Mouse (Mus musculus) lung, adult 2 months (tissue): ENCODE measurements around the gene Atp6v1b1. TPM values are rescaled to one million over a fixed set of nuclear protein-coding genes. Genes with fewer than 3 reads are reported as not detected.

ENCODE experiments used
- DNase-seq: peaks from one replicate; pipeline ENCODE4 v3.0.0; 2022
- H3K4me1 ChIP-seq: fragments of 200-500 bp; 2 replicates; pipeline ENCODE4 v1.6.1; 2011; ENCODE audit warnings: low read length; ENCODE audit not compliant: control insufficient read depth, insufficient read depth
- H3K4me3 ChIP-seq: fragments of 200-500 bp; replicated peaks from 2 replicates; pipeline ENCODE3; 2011; ENCODE audit warnings: low read depth, mild to moderate bottlenecking, control low read depth, low read length; ENCODE audit errors: extremely low read depth
- CTCF ChIP-seq: fragments of 200-500 bp; IDR thresholded peaks from 2 replicates; pipeline ENCODE4 v1.5.1; 2011; ENCODE audit warnings: mild to moderate bottlenecking, low read length, control low read depth; ENCODE audit not compliant: insufficient read depth
- POLR2A ChIP-seq: fragments of 200-500 bp; IDR thresholded peaks from 2 replicates; pipeline ENCODE4 v1.6.1; 2011; ENCODE audit warnings: low read depth, mild to moderate bottlenecking, control low read depth, low read length, borderline replicate concordance; ENCODE audit errors: extremely low read depth
- WGBS: fragments of 180-500 bp; shearing (Covaris S2); methylation state at CpG from one replicate; pipeline ENCODE4 v1.1.7; 2018; 5-methylcytosine and 5-hydroxymethylcytosine counted together
- polyA plus RNA-seq: library from polyadenylated mRNA; depleted of rRNA; stranded (reverse); fragments of >200 nt; gene quantifications from 2 replicates; pipeline ENCODE4 v1.2.3, GENCODE M21; 2012; rRNA removed

Gene Atp6v1b1
- polyA plus RNA-seq, 1 experiment: 7.7 TPM

DNA sequence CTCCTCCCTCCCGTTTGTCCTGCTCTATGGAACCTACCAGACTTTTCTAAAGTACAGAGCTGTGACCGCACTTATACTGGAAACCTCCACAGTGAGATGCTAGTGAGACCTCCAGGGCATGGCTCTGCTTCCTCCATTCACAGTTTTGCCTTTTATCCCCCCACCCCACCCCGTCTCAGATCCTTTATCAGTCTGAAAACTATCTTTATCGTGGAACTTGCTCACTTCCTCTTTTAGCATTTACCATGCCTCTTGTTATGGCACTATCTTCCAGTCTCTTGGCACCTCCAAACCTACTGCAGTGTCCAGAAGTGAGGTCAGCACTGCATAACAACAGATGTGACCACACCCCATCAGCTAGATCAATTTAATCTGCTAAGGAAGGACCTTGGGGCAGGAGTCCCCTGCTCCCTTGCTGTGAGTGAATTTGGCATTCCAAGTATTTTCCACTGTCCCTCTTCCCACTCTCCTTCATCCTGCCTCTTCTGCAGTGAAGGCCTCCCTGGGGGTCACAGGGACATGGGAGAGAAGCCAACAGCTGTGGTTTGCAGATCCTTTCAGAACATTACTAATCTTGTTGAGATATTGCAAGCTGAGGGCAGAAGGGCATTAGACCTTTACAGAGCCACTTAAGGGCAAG, 48.6 kb downstream of the Atp6v1b1 start:
- no peak for TF ChIP-seq CTCF
- no peak for TF ChIP-seq POLR2A
- WGBS: 41% methylated on average over 4 of the region's 4 CpGs

DNA sequence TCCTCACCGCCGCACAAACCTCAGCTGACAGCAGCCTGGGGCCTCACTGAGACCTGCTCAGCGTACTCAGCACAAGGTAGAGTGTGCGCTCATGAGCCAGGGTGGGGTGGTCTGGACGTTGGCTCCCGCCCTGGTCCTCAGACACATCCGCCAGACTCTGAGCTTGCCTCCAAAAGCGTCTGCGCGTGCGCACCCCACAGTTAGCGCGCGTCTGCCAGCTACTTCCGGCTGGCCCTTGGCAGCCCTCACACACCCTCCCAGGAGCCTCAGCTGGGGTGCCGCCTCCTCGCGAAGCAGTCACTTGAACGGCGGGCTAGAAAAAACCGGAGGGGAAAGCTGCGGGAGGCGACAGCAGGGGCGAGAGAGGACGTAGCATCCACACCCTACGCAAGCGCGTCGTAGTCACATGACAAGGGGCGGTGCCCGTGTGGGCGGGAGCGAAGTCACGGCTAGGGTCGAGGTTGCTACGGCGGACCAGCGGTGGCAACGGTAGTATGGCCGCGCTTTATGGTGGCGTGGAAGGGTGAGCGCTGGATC, 52.0 kb downstream of the Atp6v1b1 start, which contains the start of gene Nagk:
Gene Nagk (plus strand): TSS at position 223 of the 537 bp plus-strand sequence.
- Histone ChIP-seq H3K4me1 (no peaks in the 10 kb centered on the region; the same call in 1 of the 2 replicates), H3K4me3 (peak within 1 kb of the TSS; percentile 91)
- peak; percentile 92 for DNase-seq
- WGBS: under 1% methylated on average over 43 of the region's 43 CpGs
- no peak for TF ChIP-seq CTCF
- peak; percentile 88 for TF ChIP-seq POLR2A

More for the DNA sequence above, 48.6 kb downstream of the Atp6v1b1 start:
- Histone ChIP-seq H3K4me3 (no peak overlapping the region), H3K4me1 (no peaks in the 10 kb centered on the region; the same call in 1 of the 2 replicates)
- no peak for DNase-seq

DNA sequence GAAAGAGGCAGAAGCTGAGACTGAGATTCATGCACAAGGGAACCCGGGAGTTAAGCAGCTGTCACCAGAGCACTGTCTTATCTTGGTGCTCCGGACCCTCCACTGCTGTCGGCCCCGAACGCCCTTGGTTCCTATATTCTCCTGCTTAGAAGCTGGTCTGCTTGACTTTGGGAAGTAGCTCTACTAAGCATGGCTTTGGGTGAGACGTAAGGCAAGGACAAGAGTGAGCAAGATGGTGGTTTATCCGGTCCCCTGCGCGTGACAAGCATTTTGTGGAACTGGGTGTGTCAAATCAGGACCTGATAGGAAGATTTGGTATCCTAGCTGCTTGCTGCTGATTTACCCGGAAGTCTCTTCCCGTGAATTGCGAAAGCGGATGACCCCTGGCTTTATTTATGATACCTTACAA, 52.7 kb downstream of the Atp6v1b1 start:
- DNase-seq: no peak
- Histone ChIP-seq H3K4me3 (peak overlapping the region; percentile 91), H3K4me1 (no peaks in the 10 kb centered on the region; the same call in 1 of the 2 replicates)
- 2% methylated on average over 13 of the region's 13 CpGs for WGBS
- TF ChIP-seq CTCF: no peak
- no peak for TF ChIP-seq POLR2A

DNA sequence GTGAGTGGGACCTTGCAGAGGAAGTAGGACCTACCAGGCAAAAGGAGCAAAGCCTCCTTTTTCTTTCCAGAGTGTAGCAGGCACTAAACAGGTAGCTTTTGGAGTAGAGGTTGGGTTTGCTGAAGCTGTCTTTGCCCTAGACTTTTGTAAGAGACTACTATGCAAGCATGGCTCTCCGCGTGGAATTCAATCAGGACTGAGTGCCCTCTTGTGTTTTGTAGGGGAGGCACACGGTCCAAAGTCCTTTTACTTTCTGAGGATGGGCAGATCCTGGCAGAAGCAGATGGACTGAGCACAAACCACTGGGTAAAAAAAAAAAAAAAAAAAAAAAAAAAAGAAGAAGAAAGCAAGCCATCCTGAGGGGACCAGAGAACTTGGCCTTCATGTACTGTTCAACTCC, 53.9 kb downstream of the Atp6v1b1 start:
- Histone ChIP-seq H3K4me3 (no peak overlapping the region), H3K4me1 (no peaks in the 10 kb centered on the region; the same call in 1 of the 2 replicates)
- TF ChIP-seq CTCF: no peak
- TF ChIP-seq POLR2A: no peak
- DNase-seq: no peak
- 58% methylated on average over 3 of the region's 3 CpGs for WGBS

DNA sequence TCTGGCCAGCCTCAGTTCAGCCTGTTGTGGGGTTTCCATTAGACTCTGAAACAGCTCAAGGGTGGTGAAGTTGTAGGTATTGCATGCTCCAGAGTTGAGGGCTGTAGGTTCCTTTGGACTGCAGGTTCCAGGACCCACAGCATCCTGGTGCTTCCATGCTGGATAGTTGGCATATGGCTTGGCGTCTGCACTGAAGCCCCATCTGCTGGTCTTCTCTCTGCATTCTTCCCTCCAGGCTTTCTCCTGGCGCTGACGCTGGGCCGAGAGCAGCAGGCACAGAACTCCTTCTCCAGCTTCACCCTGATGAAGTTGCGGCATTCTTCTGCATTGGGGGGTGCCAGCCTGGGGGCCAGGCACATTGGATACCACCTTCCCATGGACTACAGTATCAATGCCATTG, 59.2 kb downstream of the Atp6v1b1 start:
- Histone ChIP-seq H3K4me1 (no peaks in the 10 kb centered on the region), H3K4me3 (no peak overlapping the region)
- 96% methylated on average over 5 of the region's 5 CpGs for WGBS
- TF ChIP-seq CTCF: no peak
- no peak for TF ChIP-seq POLR2A
- DNase-seq: no peak

DNA sequence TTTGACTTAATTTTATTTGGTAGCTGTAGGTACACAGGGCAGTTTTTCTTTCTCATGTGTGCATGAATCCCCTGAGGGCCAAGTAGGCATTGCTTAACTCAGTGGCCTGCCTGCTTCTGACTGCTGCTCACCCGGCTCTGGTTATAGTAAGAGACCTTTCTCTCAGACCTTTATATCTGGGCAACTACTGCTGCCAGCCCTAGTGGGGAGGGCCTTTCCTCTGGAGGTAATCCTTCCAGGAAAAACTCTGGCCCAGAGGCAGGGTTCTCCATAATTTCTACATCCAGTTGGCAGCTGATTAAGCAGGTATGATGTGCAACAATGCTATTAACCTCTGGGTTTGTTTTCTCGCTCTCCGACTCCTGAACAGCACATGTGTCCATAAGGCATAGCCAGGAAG, 60.1 kb downstream of the Atp6v1b1 start:
- TF ChIP-seq POLR2A (no peak), CTCF (no peak)
- no peak overlapping the region for H3K4me3 ChIP-seq
- 93% methylated on average over 3 of the region's 3 CpGs for WGBS
- H3K4me1 ChIP-seq: no peaks in the 10 kb centered on the region
- no peak for DNase-seq

Other genes with a start within 250 kb of the Atp6v1b1 start
- 54.9 and 55.5 TPM in 2 replicates for gene Dguok, start 236.0 kb upstream of the Atp6v1b1 start, polyA plus RNA-seq
- gene Actg2, start 206.7 kb upstream of the Atp6v1b1 start, polyA plus RNA-seq: 64.6 and 108 TPM in 2 replicates
- gene Stambp, start 170.3 kb upstream of the Atp6v1b1 start, polyA plus RNA-seq: 10.7 and 14.0 TPM in 2 replicates
- gene Clec4f, start 86.8 kb upstream of the Atp6v1b1 start, polyA plus RNA-seq: not detected in 2 replicates
- 1.2 and 2.6 TPM in 2 replicates for gene Cd207, start 65.1 kb upstream of the Atp6v1b1 start, polyA plus RNA-seq
- not detected in 2 replicates for gene Vax2, start 31.7 kb upstream of the Atp6v1b1 start, polyA plus RNA-seq
- gene Ankrd53, start 19.7 kb downstream of the Atp6v1b1 start, polyA plus RNA-seq: not detected in 2 replicates
- gene Tex261, start 32.8 kb downstream of the Atp6v1b1 start, polyA plus RNA-seq: 88.6 and 101 TPM in 2 replicates
- gene Nagk, start 52.0 kb downstream of the Atp6v1b1 start, polyA plus RNA-seq: 20.5 and 27.6 TPM in 2 replicates
- gene Paip2b, start 88.8 kb downstream of the Atp6v1b1 start, polyA plus RNA-seq: 10.0 and 12.3 TPM in 2 replicates
- gene Zfp638, start 124.1 kb downstream of the Atp6v1b1 start, polyA plus RNA-seq: 7.3 and 11.0 TPM in 2 replicates